Mouse (Mus musculus): ENCODE results near the gene Klhl22.

DNA sequence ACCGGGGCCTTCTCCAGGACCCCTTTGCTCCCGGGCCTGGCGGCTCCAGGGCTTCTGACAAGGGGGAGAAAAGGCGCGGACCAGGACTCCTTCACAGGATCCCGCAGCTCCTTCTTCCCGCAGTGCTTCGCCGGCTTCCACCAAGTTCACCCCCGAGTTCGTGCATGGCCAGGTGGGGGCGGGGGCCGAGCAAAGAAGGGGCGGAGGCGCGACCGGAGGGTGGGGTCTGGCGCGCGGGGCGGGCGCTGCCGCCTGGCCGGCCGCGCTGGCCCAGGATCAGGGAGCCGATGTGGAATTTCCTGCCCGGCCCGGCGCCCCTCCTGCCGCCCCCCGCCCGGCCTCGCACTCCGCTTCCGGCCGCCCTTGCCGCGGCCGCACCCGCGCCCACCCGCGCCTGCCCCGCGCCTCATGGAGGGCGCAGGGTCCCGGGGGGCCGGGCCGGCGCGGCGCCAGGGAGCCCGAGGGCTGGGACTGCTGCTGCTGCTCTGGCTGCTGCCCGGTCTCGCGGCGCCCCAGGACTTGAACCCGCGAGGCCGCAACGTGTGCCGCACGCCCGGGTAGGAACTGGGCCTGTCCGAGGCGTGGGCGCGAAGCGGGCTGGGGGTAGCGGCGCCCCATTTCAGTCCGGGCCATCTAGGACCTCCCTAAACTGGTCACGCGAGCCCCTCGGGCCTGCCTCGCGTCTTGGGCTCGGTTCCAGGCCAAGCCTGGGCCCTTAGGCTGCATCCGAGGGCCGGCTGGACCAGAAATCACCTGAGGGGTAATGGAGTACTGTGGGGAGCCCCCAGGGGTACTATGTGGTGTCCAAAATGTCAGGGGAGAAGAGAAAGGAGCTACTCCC is 37.8 kb downstream of the Klhl22 start, which contains the start of gene Scarf2:
- TF ChIP-seq CTCF (IDR thresholded peaks at IDR 0.05) (no peak), POLR2A (IDR thresholded peaks at IDR 0.05; ENCODE audit: insufficient read depth, low read depth, low read length) (no peak), EP300 (IDR thresholded peaks at IDR 0.05; ENCODE audit: insufficient read depth, low read depth, low read length) (no peak)
